Mouse (Mus musculus) A20 (cell line): Measurements from ENCODE around the gene Hs6st3.
"Not testable (repeated sequence)": the region's sequence is repeated elsewhere in the genome, so short reads cannot be mapped to it uniquely, and the experiment has no call there.

ENCODE experiments used
- DNase-seq: peaks from one replicate; pipeline ENCODE4 v3.0.0-alpha.2; 2011; ENCODE audit warnings: low read depth, low spot score

Gene Hs6st3

GRCm38 (mm10) chr14:119248001-119248607 lies 110.0 kb downstream of the Hs6st3 start:
- no peak for DNase-seq

- DNase-seq = no peak
These were observed 112.2 kb downstream of the Hs6st3 start for GRCm38 (mm10) chr14:119250353-119250752.

GRCm38 (mm10) chr14:119255396-119255795 lies 117.3 kb downstream of the Hs6st3 start:
- DNase-seq = no peak

- DNase-seq = no peak
These were observed 118.9 kb downstream of the Hs6st3 start for GRCm38 (mm10) chr14:119257072-119257471.

- no peak for DNase-seq
These were observed 122.2 kb downstream of the Hs6st3 start for GRCm38 (mm10) chr14:119260176-119260962.

- no peak for DNase-seq
These were observed 128.2 kb downstream of the Hs6st3 start for GRCm38 (mm10) chr14:119266334-119266733.

- no peak for DNase-seq
These were observed 134.9 kb downstream of the Hs6st3 start for GRCm38 (mm10) chr14:119273088-119273487.

- DNase-seq = not testable (repeated sequence)
These were observed 140.0 kb downstream of the Hs6st3 start for GRCm38 (mm10) chr14:119278156-119278555.

GRCm38 (mm10) chr14:119283951-119284350 lies 145.8 kb downstream of the Hs6st3 start:
- DNase-seq = no peak

GRCm38 (mm10) chr14:119289668-119290067 lies 151.5 kb downstream of the Hs6st3 start:
- DNase-seq = no peak

- DNase-seq = no peak
These were observed 155.9 kb downstream of the Hs6st3 start for GRCm38 (mm10) chr14:119294071-119294470.

- no peak for DNase-seq
These were observed 168.3 kb downstream of the Hs6st3 start for GRCm38 (mm10) chr14:119306461-119306860.

- no peak for DNase-seq
These were observed 180.2 kb downstream of the Hs6st3 start for GRCm38 (mm10) chr14:119318379-119318778.

- no peak for DNase-seq
These were observed 209.1 kb downstream of the Hs6st3 start for GRCm38 (mm10) chr14:119347236-119347635.

- no peak for DNase-seq
These were observed 223.3 kb downstream of the Hs6st3 start for GRCm38 (mm10) chr14:119361414-119361813.

- DNase-seq = no peak
These were observed 229.8 kb downstream of the Hs6st3 start for GRCm38 (mm10) chr14:119367866-119368425.

- DNase-seq = no peak
These were observed 231.1 kb downstream of the Hs6st3 start for GRCm38 (mm10) chr14:119369274-119369673.

- DNase-seq = no peak
These were observed 231.9 kb downstream of the Hs6st3 start for GRCm38 (mm10) chr14:119370013-119370412.

GRCm38 (mm10) chr14:119379303-119379702 lies 241.2 kb downstream of the Hs6st3 start:
- no peak for DNase-seq

GRCm38 (mm10) chr14:119401618-119402017 lies 263.5 kb downstream of the Hs6st3 start:
- DNase-seq = no peak

GRCm38 (mm10) chr14:119409334-119410050 lies 271.4 kb downstream of the Hs6st3 start:
- DNase-seq = no peak

GRCm38 (mm10) chr14:119422894-119423293 lies 284.8 kb downstream of the Hs6st3 start:
- DNase-seq = no peak
